Mouse (Mus musculus): ENCODE results near the gene Jazf1.

DNA sequence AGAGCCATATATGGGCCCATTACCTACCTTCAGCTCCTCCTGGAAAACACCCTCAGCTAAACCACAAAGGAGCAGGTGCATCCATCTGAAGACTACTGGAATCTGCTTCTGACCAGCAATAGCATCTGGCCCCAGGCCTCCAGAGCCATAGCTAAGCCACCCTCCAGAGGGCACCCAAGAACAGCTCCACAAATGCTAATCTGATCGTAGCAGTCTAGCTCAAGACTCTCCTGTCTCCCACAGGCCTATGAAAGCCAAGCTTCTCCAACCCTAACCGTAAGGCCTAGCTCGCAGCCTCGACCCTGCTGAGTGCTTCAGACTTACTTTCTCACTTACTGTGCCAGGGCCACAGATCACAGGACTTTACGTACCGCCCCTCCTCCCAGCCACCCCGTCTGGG lies 96.3 kb downstream of the Jazf1 start:
- TF ChIP-seq MAFK (IDR thresholded peaks at IDR 0.05; ENCODE audit: insufficient read depth, low read depth, low read length) = no peak
- no peak for TF ChIP-seq ZC3H11A (IDR thresholded peaks at IDR 0.05; ENCODE audit: borderline replicate concordance, low read depth, low read length)
- no peak for TF ChIP-seq HCFC1 (IDR thresholded peaks at IDR 0.05; ENCODE audit: borderline replicate concordance, insufficient read depth, low read length)
- no peak for TF ChIP-seq CHD2 (IDR thresholded peaks at IDR 0.05; ENCODE audit: low read depth, low read length)
- TF ChIP-seq ZNF384 (IDR thresholded peaks at IDR 0.05; ENCODE audit: low read depth, low read length) = no peak
